Mouse (Mus musculus): ENCODE results near the gene Dusp19. TPM values are rescaled to one million over a fixed set of nuclear protein-coding genes. Genes with fewer than 3 reads are reported as not detected.

The Dusp19 gene
- total and polyA plus RNA-seq, 3 experiments, result 5.4 to 9.1 (median 8.9) TPM

DNA sequence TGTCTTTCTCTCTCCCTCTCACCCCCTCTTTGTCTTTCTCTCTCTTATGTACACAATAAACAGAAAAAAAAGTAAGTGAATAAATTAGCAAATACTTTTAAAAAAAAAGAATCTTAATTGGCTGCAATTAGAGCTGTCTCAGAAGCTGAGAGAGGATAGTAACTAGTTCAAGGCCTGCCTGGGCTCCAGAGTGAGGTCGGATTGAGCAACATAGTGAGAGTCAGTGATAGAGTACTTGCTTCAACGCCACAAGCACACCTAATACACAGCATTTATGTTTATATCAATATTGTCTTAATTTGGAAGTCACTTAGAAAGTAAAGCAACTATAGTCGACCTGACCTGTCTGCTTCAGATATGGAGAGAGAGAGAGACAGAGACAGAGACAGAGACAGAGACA, 2.1 kb downstream of the Dusp19 start:
- intact Hi-C loops (cut with DNase I), result no loop called here
- TF ChIP-seq POLR2A (IDR thresholded peaks at IDR 0.05; ENCODE audit: insufficient read depth, low read depth, low read length) (no peak), EP300 (IDR thresholded peaks at IDR 0.05; ENCODE audit: insufficient read depth, low read depth, low read length) (no peak), CTCF (IDR thresholded peaks at IDR 0.05) (no peak)
- 89% methylated on average over 3 of the region's 3 CpGs for WGBS

DNA sequence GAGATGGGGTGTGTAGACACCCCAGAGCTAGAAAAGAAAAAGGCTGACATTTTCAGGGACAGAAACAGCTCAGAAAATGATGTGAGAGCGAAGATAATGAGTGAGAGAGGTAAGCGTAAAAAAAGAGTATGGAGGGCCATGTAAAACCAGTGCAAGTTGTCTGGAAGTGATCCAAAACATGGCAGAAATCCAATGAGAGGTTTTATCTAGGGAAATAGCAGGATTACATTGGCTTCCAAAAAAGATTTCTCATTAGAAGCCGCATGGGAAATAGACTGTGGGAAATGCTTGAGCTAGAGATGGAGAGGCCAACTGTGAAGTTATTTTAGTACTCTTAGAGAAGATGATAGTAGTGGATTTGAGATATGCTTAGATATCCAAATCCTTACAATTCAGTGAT, 5.1 kb downstream of the Dusp19 start:
- 53% methylated on average over 3 of the region's 3 CpGs for WGBS
- H3K79me2 ChIP-seq (replicated peaks; ENCODE audit: control insufficient read depth, insufficient read depth, low read length), result no peaks in the 10 kb centered on the region; the same call in 1 of the 2 replicates
- H3K9ac ChIP-seq (ENCODE audit: low read depth, low read length), result no peak overlapping the region
- no peaks in the 10 kb centered on the region for H3K36me3 ChIP-seq (ENCODE audit: control insufficient read depth, insufficient read depth, low read length)
- TF ChIP-seq CTCF (IDR thresholded peaks at IDR 0.05), result no peak
- no peak for TF ChIP-seq POLR2A (IDR thresholded peaks at IDR 0.05; ENCODE audit: insufficient read depth, low read depth, low read length)
- no peak for TF ChIP-seq EP300 (IDR thresholded peaks at IDR 0.05; ENCODE audit: insufficient read depth, low read depth, low read length)
- H3K27me3 ChIP-seq (ENCODE audit: control insufficient read depth, insufficient read depth, low read length), result no peaks in the 10 kb centered on the region
- DNase-seq, result no peak
- H3K27ac ChIP-seq, result peak overlapping the region; percentile 21
- H3K4me3 ChIP-seq, result no peak overlapping the region
- intact Hi-C loops (cut with DNase I), result no loop called here
- H3K4me1 ChIP-seq (ENCODE audit: control insufficient read depth, insufficient read depth, low read length), result peaks cover 3% of the 10 kb centered on the region

More for the DNA sequence above, 2.1 kb downstream of the Dusp19 start:
- no peak for DNase-seq
- Histone ChIP-seq H3K27ac (no peak overlapping the region), H3K4me3 (no peak overlapping the region), H3K9ac (ENCODE audit: low read depth, low read length) (no peak overlapping the region), H3K4me1 (ENCODE audit: control insufficient read depth, insufficient read depth, low read length) (peaks cover 4% of the 10 kb centered on the region), H3K36me3 (ENCODE audit: control insufficient read depth, insufficient read depth, low read length) (no peaks in the 10 kb centered on the region), H3K27me3 (ENCODE audit: control insufficient read depth, insufficient read depth, low read length) (no peaks in the 10 kb centered on the region), H3K79me2 (replicated peaks; ENCODE audit: control insufficient read depth, insufficient read depth, low read length) (no peaks in the 10 kb centered on the region; the same call in 1 of the 2 replicates)

DNA sequence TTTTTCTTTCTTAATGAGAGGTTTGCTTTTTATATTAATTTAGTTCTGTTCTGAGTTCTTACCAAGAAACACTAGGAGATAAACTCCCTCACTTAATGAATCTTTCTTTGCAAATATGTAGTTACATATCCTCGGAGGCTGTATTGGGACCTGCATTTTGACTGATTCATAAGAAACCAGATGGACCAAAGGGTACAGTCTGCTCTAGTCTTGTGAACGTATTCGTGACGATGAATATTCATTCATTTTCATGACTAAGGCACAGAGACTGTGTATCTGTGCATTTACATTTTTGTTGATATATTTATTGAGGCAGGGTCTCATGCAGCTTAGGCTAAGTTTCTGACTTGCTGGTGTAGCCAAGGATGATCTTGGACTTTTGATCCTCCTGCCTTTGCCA, 7.7 kb downstream of the Dusp19 start:
- Histone ChIP-seq H3K36me3 (ENCODE audit: control insufficient read depth, insufficient read depth, low read length) (no peaks in the 10 kb centered on the region), H3K27ac (no peak overlapping the region), H3K79me2 (replicated peaks; ENCODE audit: control insufficient read depth, insufficient read depth, low read length) (no peaks in the 10 kb centered on the region; the same call in 1 of the 2 replicates), H3K9ac (ENCODE audit: low read depth, low read length) (no peak overlapping the region), H3K4me1 (ENCODE audit: control insufficient read depth, insufficient read depth, low read length) (no peaks in the 10 kb centered on the region; the same call in 1 of the 2 replicates), H3K27me3 (ENCODE audit: control insufficient read depth, insufficient read depth, low read length) (no peaks in the 10 kb centered on the region), H3K4me3 (no peak overlapping the region)
- intact Hi-C loops (cut with DNase I), result no loop called here
- 96% methylated on average over 4 of the region's 4 CpGs for WGBS
- TF ChIP-seq POLR2A (IDR thresholded peaks at IDR 0.05; ENCODE audit: insufficient read depth, low read depth, low read length), result no peak
- no peak for TF ChIP-seq EP300 (IDR thresholded peaks at IDR 0.05; ENCODE audit: insufficient read depth, low read depth, low read length)
- no peak for TF ChIP-seq CTCF (IDR thresholded peaks at IDR 0.05)
- no peak for DNase-seq

DNA sequence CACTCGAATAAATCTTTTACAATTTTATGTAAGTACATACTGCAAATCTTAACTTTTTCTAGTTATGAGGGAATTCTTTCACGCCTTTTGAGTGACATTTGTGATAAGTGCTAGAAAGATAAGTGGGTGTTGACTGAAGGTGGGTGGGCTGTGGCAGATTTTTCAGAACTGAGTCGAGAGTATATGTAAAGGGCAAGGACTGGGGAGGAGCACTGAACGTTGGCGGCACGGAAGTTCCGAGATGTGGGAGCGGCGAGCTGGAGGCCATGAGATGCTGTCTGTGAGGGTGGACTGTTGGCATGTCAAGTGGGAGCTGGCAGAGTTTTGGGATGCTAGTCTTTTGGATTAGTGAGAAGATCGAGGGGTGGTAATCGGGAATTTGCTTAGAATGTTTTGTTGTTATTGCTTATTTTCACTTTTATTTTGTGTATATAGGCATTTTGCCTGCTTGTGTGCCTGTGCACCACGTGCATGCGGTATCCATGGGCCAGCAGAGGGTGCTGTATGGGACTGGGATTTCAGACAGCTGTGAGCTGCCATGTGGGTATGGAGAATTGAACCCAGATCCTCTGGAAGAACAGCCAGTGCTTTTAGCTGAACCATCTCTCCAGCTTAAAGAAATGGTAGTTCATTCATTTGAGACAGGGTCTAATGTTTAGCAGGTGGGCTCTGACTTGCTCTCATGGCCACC, 15.6 kb downstream of the Dusp19 start:
- intact Hi-C loops (cut with DNase I), result no loop called here
- Histone ChIP-seq H3K36me3 (ENCODE audit: control insufficient read depth, insufficient read depth, low read length) (no peaks in the 10 kb centered on the region), H3K9ac (ENCODE audit: low read depth, low read length) (no peak overlapping the region), H3K79me2 (replicated peaks; ENCODE audit: control insufficient read depth, insufficient read depth, low read length) (no peaks in the 10 kb centered on the region), H3K27ac (no peak overlapping the region), H3K4me3 (no peak overlapping the region), H3K4me1 (ENCODE audit: control insufficient read depth, insufficient read depth, low read length) (no peaks in the 10 kb centered on the region), H3K27me3 (ENCODE audit: control insufficient read depth, insufficient read depth, low read length) (no peaks in the 10 kb centered on the region)
- no peak for DNase-seq
- 76% methylated on average over 13 of the region's 13 CpGs for WGBS
- no peak for TF ChIP-seq POLR2A (IDR thresholded peaks at IDR 0.05; ENCODE audit: insufficient read depth, low read depth, low read length)
- no peak for TF ChIP-seq CTCF (IDR thresholded peaks at IDR 0.05)
- TF ChIP-seq EP300 (IDR thresholded peaks at IDR 0.05; ENCODE audit: insufficient read depth, low read depth, low read length), result no peak

DNA sequence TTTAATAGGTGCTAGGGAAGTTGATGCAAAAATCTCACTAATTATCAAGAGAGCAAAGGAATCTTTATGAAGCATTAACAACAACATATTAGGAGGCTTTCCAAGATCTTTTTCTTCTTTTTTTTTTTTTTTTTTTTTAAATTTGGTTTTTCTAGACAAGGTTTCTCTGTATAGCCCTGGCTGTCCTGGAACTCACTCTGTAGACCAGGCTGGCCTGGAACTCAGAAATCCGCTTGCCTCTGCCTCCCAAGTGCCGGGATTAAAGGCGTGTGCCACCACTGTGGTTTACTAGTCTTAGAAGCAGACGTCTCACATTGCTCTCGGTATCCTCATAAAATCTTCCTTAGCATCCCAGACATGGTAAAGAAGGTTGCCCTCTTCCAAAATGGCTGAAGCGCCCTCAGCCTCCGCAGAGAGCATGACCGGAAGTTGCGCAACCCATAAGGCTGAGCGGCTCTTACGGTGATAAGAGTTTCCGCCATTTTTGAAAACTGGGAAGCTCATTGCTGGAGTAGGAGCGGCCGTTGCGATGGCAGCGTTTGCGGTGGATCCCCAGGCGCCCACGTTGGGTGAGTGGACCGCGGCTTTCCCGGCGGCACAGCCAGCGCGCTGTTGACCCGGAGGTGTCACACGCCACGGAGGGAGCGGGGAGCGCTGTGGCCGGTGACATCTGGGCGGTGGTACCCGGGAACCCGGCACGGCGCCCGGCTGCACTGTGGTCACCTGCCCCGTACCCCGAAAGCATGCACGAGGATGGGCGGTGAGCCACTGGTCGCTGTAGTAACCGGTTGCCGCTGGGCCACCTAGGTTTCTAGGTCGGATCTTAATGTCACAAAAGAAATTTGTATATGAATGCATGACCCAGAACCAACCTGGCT, 21.8 kb downstream of the Dusp19 start:
- WGBS, result under 1% methylated on average over 45 of the region's 45 CpGs
- H3K36me3 ChIP-seq (ENCODE audit: control insufficient read depth, insufficient read depth, low read length), result peaks cover 3% of the 10 kb centered on the region; the same call in 1 of the 2 replicates
- intact Hi-C loops (cut with DNase I), result loop anchor here (1.0 to 2.0 kb wide), 2 partner anchors 22 to 56 kb away; partner anchors contain the start of genes Dusp19 and Nup35
- H3K79me2 ChIP-seq (replicated peaks; ENCODE audit: control insufficient read depth, insufficient read depth, low read length), result no peaks in the 10 kb centered on the region
- peaks cover 2% of the 10 kb centered on the region; the same call in 1 of the 2 replicates for H3K4me1 ChIP-seq (ENCODE audit: control insufficient read depth, insufficient read depth, low read length)
- H3K4me3 ChIP-seq, result peak overlapping the region; percentile 79
- peak overlapping the region; percentile 60 for H3K27ac ChIP-seq
- H3K27me3 ChIP-seq (ENCODE audit: control insufficient read depth, insufficient read depth, low read length), result no peaks in the 10 kb centered on the region
- peak overlapping the region; percentile 68 for H3K9ac ChIP-seq (ENCODE audit: low read depth, low read length)
- peak; percentile 90 to 96 for DNase-seq
- TF ChIP-seq POLR2A (IDR thresholded peaks at IDR 0.05; ENCODE audit: insufficient read depth, low read depth, low read length) (0 out of 2 replicates have a peak, but pooled peaks have one; percentile 20), CTCF (IDR thresholded peaks at IDR 0.05) (no peak), EP300 (IDR thresholded peaks at IDR 0.05; ENCODE audit: insufficient read depth, low read depth, low read length) (no peak)
